Mouse (Mus musculus): ENCODE measurements around the gene Epha7. TPM values are rescaled to one million over a fixed set of nuclear protein-coding genes. Genes with fewer than 3 reads are reported as not detected.

Epha7 gene
- polyA plus RNA-seq, 1 experiment from 2014 or later: 45.2 TPM

GRCm38 (mm10) chr4:28906985-28907384, 94.1 kb downstream of the Epha7 start:
- H3K4me1 ChIP-seq (replicated peaks): peaks cover 2% of the 10 kb centered on the region
- no peaks in the 10 kb centered on the region for H3K9me3 ChIP-seq
- H3K27me3 ChIP-seq: no peaks in the 10 kb centered on the region
- H3K9ac ChIP-seq: no peak overlapping the region
- H3K4me2 ChIP-seq: no peak overlapping the region
- ATAC-seq (ENCODE audit: low read depth): no peak
- no peak overlapping the region for H3K27ac ChIP-seq (replicated peaks)
- H3K4me3 ChIP-seq: no peak overlapping the region
- 90% methylated on average over 2 of the region's 2 CpGs for WGBS
- no peaks in the 10 kb centered on the region for H3K36me3 ChIP-seq

GRCm38 (mm10) chr4:28910127-28910526, 97.2 kb downstream of the Epha7 start:
- 74% methylated on average over 4 of the region's 4 CpGs for WGBS
- no peak overlapping the region for H3K27ac ChIP-seq (replicated peaks)
- no peak for ATAC-seq (ENCODE audit: low read depth)
- no peak overlapping the region for H3K4me3 ChIP-seq
- H3K27me3 ChIP-seq: no peaks in the 10 kb centered on the region
- H3K9me3 ChIP-seq: no peaks in the 10 kb centered on the region
- H3K4me2 ChIP-seq: no peak overlapping the region
- no peak overlapping the region for H3K9ac ChIP-seq
- no peaks in the 10 kb centered on the region for H3K36me3 ChIP-seq
- no peaks in the 10 kb centered on the region; the same call in 1 of the 2 replicates for H3K4me1 ChIP-seq (replicated peaks)

GRCm38 (mm10) chr4:28912028-28912427, 99.1 kb downstream of the Epha7 start:
- Histone ChIP-seq H3K36me3 (no peaks in the 10 kb centered on the region), H3K4me3 (no peak overlapping the region), H3K27ac (replicated peaks) (no peak overlapping the region), H3K4me2 (no peak overlapping the region), H3K9me3 (no peaks in the 10 kb centered on the region), H3K27me3 (no peaks in the 10 kb centered on the region), H3K4me1 (replicated peaks) (no peaks in the 10 kb centered on the region; the same call in 1 of the 2 replicates), H3K9ac (no peak overlapping the region)
- no peak for ATAC-seq (ENCODE audit: low read depth)
- 89% methylated on average over 2 of the region's 2 CpGs for WGBS

GRCm38 (mm10) chr4:28913613-28914012, 100.7 kb downstream of the Epha7 start:
- no peaks in the 10 kb centered on the region for H3K36me3 ChIP-seq
- H3K4me3 ChIP-seq: no peak overlapping the region
- no peaks in the 10 kb centered on the region for H3K9me3 ChIP-seq
- no peak overlapping the region for H3K4me2 ChIP-seq
- H3K4me1 ChIP-seq (replicated peaks): no peaks in the 10 kb centered on the region; the same call in 1 of the 2 replicates
- no peak for ATAC-seq (ENCODE audit: low read depth)
- H3K27ac ChIP-seq (replicated peaks): no peak overlapping the region
- WGBS: 52% methylated on average over 2 of the region's 2 CpGs
- H3K9ac ChIP-seq: no peak overlapping the region
- no peaks in the 10 kb centered on the region for H3K27me3 ChIP-seq

- Histone ChIP-seq H3K27me3 (no peaks in the 10 kb centered on the region), H3K27ac (replicated peaks) (no peak overlapping the region), H3K9me3 (no peaks in the 10 kb centered on the region), H3K4me2 (no peak overlapping the region), H3K9ac (no peak overlapping the region), H3K4me3 (no peak overlapping the region), H3K36me3 (no peaks in the 10 kb centered on the region), H3K4me1 (replicated peaks) (no peaks in the 10 kb centered on the region)
- no peak for ATAC-seq (ENCODE audit: low read depth)
- WGBS: 74% methylated on average over 6 of the region's 6 CpGs
Measured at GRCm38 (mm10) chr4:28920645-28921044, 107.7 kb downstream of the Epha7 start.

- ATAC-seq (ENCODE audit: low read depth): no peak
- no peak overlapping the region for H3K4me3 ChIP-seq
- WGBS: 88% methylated on average over 4 of the region's 4 CpGs
- H3K4me2 ChIP-seq: no peak overlapping the region
- no peak overlapping the region for H3K27ac ChIP-seq (replicated peaks)
- H3K4me1 ChIP-seq (replicated peaks): no peaks in the 10 kb centered on the region
- H3K9me3 ChIP-seq: no peaks in the 10 kb centered on the region
- no peak overlapping the region for H3K9ac ChIP-seq
- H3K36me3 ChIP-seq: no peaks in the 10 kb centered on the region
- no peaks in the 10 kb centered on the region for H3K27me3 ChIP-seq
Measured at GRCm38 (mm10) chr4:28926072-28926471, 113.1 kb downstream of the Epha7 start.

GRCm38 (mm10) chr4:28933431-28933830, 120.5 kb downstream of the Epha7 start:
- Histone ChIP-seq H3K9ac (no peak overlapping the region), H3K4me1 (replicated peaks) (peaks cover 15% of the 10 kb centered on the region), H3K27me3 (no peaks in the 10 kb centered on the region), H3K9me3 (no peaks in the 10 kb centered on the region), H3K27ac (replicated peaks) (no peak overlapping the region), H3K4me3 (no peak overlapping the region), H3K36me3 (no peaks in the 10 kb centered on the region), H3K4me2 (no peak overlapping the region)
- ATAC-seq (ENCODE audit: low read depth): no peak
- 90% methylated on average over 4 of the region's 4 CpGs for WGBS

GRCm38 (mm10) chr4:28934802-28935201, 121.9 kb downstream of the Epha7 start:
- Histone ChIP-seq H3K27me3 (no peaks in the 10 kb centered on the region), H3K36me3 (no peaks in the 10 kb centered on the region), H3K4me1 (replicated peaks) (peaks cover 15% of the 10 kb centered on the region), H3K27ac (replicated peaks) (no peak overlapping the region), H3K9ac (no peak overlapping the region), H3K4me2 (no peak overlapping the region; the same call in 1 of the 2 replicates), H3K9me3 (no peaks in the 10 kb centered on the region), H3K4me3 (no peak overlapping the region)
- ATAC-seq (ENCODE audit: low read depth): peak; percentile 42; the same call in 1 of the 2 replicates
- 34% methylated on average over 10 of the region's 10 CpGs for WGBS

- peak; percentile 81 for ATAC-seq (ENCODE audit: low read depth)
- Histone ChIP-seq H3K4me3 (no peak overlapping the region), H3K27me3 (no peaks in the 10 kb centered on the region), H3K9me3 (no peaks in the 10 kb centered on the region), H3K36me3 (no peaks in the 10 kb centered on the region), H3K27ac (replicated peaks) (peak overlapping the region; percentile 38; the same call in 1 of the 2 replicates), H3K4me1 (replicated peaks) (peaks cover 15% of the 10 kb centered on the region), H3K4me2 (peak overlapping the region; percentile 39), H3K9ac (no peak overlapping the region)
- WGBS: 43% methylated on average over 11 of the region's 11 CpGs
Measured at GRCm38 (mm10) chr4:28935567-28935966, 122.6 kb downstream of the Epha7 start.

- ATAC-seq (ENCODE audit: low read depth): no peak
- Histone ChIP-seq H3K36me3 (no peaks in the 10 kb centered on the region; the same call in 1 of the 2 replicates), H3K4me2 (no peak overlapping the region), H3K9me3 (no peaks in the 10 kb centered on the region), H3K9ac (no peak overlapping the region), H3K27me3 (no peaks in the 10 kb centered on the region), H3K4me3 (no peak overlapping the region), H3K27ac (replicated peaks) (no peak overlapping the region), H3K4me1 (replicated peaks) (peaks cover 4% of the 10 kb centered on the region)
- WGBS: 98% methylated on average over 2 of the region's 2 CpGs
Measured at GRCm38 (mm10) chr4:28940710-28941109, 127.8 kb downstream of the Epha7 start.

GRCm38 (mm10) chr4:28944237-28944636, 131.3 kb downstream of the Epha7 start:
- no peaks in the 10 kb centered on the region; the same call in 1 of the 2 replicates for H3K36me3 ChIP-seq
- H3K4me2 ChIP-seq: no peak overlapping the region
- no peaks in the 10 kb centered on the region for H3K27me3 ChIP-seq
- ATAC-seq (ENCODE audit: low read depth): no peak
- H3K27ac ChIP-seq (replicated peaks): no peak overlapping the region
- no peak overlapping the region for H3K9ac ChIP-seq
- H3K9me3 ChIP-seq: no peaks in the 10 kb centered on the region
- 0 out of 2 replicates have a peak, but pooled peaks cover 4% of the 10 kb centered on the region for H3K4me1 ChIP-seq (replicated peaks)
- 87% methylated on average over 6 of the region's 6 CpGs for WGBS
- H3K4me3 ChIP-seq: no peak overlapping the region

GRCm38 (mm10) chr4:28960889-28961560, 148.1 kb downstream of the Epha7 start:
- Histone ChIP-seq H3K4me2 (no peak overlapping the region), H3K4me3 (no peak overlapping the region), H3K9ac (no peak overlapping the region), H3K9me3 (no peaks in the 10 kb centered on the region), H3K36me3 (peaks cover 15% of the 10 kb centered on the region; the same call in 1 of the 2 replicates), H3K27ac (replicated peaks) (no peak overlapping the region), H3K4me1 (replicated peaks) (0 out of 2 replicates have a peak, but pooled peaks cover 5% of the 10 kb centered on the region), H3K27me3 (no peaks in the 10 kb centered on the region)
- 80% methylated on average over 9 of the region's 9 CpGs for WGBS
- ATAC-seq (ENCODE audit: low read depth): no peak

Measured in neural tube, embryonic 13.5 days (tissue).